Mouse (Mus musculus) c-Kit-positive CD71-negative TER-119-negative erythroid progenitor cells, embryonic 14.5 days (primary cell): Measurements from ENCODE around the gene Vmn2r65.

Experiments used
- DNase-seq: peaks from one replicate; pipeline ENCODE4 v3.0.0-alpha.2; 2013; ENCODE audit warnings: low read depth

Vmn2r65 gene

GRCm38 (mm10) chr7:84964015-84964414 is at the start of gene Vmn2r65:
Gene Vmn2r65, minus strand, starts transcription at chr7:84964115.
- DNase-seq, result no peak

DNA sequence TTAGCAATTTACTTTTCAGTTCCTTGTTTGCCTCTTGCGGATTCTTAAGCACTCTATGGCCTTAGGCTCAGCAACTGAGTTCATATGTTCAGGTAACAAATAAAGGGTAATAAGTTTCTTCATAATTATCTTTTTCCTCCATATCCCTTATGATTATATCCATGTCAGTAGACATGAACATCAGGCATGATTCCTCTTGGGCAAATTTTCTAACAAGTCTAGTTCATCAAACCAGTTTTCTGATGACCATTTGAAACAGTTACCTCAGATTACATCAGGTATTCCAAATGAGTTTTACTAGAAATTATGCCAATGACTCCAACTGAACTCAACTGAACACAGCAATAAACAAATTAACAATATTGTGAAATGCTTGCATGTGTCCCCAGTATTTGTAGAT is 48.3 kb upstream of the Vmn2r65 start, which contains the start of gene Vmn2r66:
Vmn2r66 (minus strand) TSS at position 101 of the 400 bp plus-strand sequence.
- DNase-seq, result no peak

DNA sequence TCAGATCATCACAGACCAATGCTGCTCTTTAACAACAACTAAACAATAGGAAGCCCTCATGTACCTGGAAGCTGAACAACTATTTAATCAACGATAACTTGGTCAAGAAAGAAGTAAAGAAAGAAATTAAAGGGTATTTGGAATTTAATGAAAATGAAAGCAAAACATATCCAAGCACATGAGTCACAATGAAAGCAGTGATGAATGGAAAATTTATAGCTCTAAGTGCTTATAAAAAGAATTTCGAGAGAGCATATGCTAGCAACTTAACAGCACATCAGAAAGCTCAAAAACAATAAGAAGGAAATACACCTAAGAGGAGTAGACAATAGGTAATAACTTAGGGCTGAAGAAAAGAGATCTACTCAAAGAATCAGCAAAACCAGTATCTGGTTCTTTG is 32.8 kb upstream of the Vmn2r65 start:
- no peak for DNase-seq
